Mouse (Mus musculus) thymus, adult 2 months (tissue): ENCODE data around the gene Prtn3.

ENCODE experiments used
- CTCF ChIP-seq: fragments of 200-500 bp; IDR thresholded peaks from 2 replicates; pipeline ENCODE4 v1.5.1; 2012; ENCODE audit warnings: mild to moderate bottlenecking, control low read depth, low read length, moderate library complexity, borderline replicate concordance; ENCODE audit not compliant: control insufficient read depth, poor library complexity, insufficient read depth; ENCODE audit errors: extremely low read depth
- POLR2A ChIP-seq: fragments of 200-500 bp; IDR thresholded peaks from 2 replicates; pipeline ENCODE4 v1.6.1; 2012; ENCODE audit warnings: mild to moderate bottlenecking, low read length, control low read depth, moderate library complexity; ENCODE audit not compliant: control insufficient read depth, poor library complexity, insufficient read depth; ENCODE audit errors: extremely low read depth

DNA sequence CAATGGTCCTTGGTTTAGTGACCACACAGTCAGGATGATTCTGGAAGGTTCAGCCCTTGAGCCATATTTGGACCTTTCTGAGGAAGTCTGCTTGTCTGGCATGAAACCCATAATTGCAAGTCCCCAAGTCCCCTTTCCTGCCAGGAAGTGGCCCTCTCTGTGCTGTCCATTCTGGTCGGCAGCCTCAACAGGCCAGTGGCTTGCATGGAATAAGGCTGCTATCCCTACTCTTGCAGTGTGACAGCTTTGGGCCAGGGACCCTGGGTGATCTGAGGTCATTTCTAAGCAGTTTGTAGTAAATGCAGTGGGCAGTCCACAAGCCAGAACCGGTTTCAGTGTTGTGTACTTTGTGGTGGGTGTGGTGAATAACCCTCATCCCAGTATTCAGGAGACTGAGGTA, 36.1 kb upstream of the Prtn3 start:
- TF ChIP-seq POLR2A = no peak
- no peak for TF ChIP-seq CTCF
